Mouse (Mus musculus) liver, adult 2 months (tissue): Measurements from ENCODE around the gene Slc51a.

Experiments
- CTCF ChIP-seq: fragments of 200-500 bp; IDR thresholded peaks from 2 replicates; pipeline ENCODE4 v1.5.1; 2011; ENCODE audit warnings: low read depth, low read length, control low read depth
- POLR2A ChIP-seq: fragments of 200-500 bp; IDR thresholded peaks from 2 replicates; pipeline ENCODE4 v1.6.1; 2011; ENCODE audit warnings: low read length, control low read depth; ENCODE audit not compliant: insufficient read depth; ENCODE audit errors: extremely low read depth

- TF ChIP-seq CTCF, result no peak
- no peak for TF ChIP-seq POLR2A
Observed at GRCm38 (mm10) chr16:32488939-32489338, 1.3 kb upstream of the Slc51a start.
